Mouse (Mus musculus): ENCODE measurements around the gene Coa7. TPM values are rescaled to one million over a fixed set of nuclear protein-coding genes. Genes with fewer than 3 reads are reported as not detected.
A peak's percentile ranks its signal among the peaks of the same experiment; 100 is the strongest.
"Not testable (repeated sequence)": the region's sequence is repeated elsewhere in the genome, so short reads cannot be mapped to it uniquely, and the experiment has no call there.

Coa7 gene
- polyA plus RNA-seq, 1 experiment from 2014 or later, result 45.0 TPM

DNA sequence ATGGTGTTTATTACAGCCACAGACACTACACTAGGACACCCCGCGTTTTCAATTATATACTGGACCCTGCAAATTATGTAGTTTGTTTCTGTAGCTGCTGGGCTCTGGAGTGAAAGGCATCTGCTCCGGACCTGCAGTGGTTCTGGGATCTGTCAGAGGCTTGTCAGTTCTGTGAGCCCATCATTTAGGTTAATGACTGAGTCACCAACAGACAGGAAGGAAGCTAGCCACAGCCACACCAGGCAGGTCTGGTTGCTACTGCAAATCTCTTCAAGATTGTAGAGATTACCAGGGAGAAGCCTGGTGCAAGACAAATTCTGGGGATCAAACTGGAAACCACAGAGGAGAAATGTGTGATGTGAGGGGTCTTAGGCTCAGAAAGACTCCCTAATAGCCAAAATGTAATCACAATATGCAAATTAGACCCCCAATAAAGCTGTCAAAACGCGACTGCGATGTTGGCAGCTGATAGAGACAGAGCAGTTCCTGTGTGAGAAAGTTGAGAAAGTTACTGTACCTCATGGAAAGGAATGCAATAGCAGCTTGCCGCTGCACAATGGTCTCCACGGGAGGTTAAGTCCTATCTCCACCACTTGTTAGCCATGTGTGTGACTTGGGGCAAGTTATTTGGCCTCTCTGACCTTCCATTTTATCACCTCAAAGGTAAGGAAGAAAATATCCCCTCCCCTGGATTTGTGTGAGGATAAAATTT, 22.1 kb downstream of the Coa7 start:
- Histone ChIP-seq H3K4me3 (ENCODE audit: low read depth, low read length) (no peak overlapping the region), H3K27me3 (ENCODE audit: control insufficient read depth, insufficient read depth, low read length) (no peaks in the 10 kb centered on the region), H3K9ac (replicated peaks; ENCODE audit: low read depth, low read length) (no peak overlapping the region), H3K9me3 (ENCODE audit: control insufficient read depth, low read length) (no peaks in the 10 kb centered on the region), H3K36me3 (ENCODE audit: control insufficient read depth, insufficient read depth, low read length) (no peaks in the 10 kb centered on the region), H3K4me2 (ENCODE audit: low read depth, low read length) (no peak overlapping the region), H3K4me1 (ENCODE audit: control insufficient read depth, insufficient read depth, low read length) (peaks cover 4% of the 10 kb centered on the region; the same call in 1 of the 2 replicates), H3K27ac (ENCODE audit: low read depth, low read length) (no peak overlapping the region)
- 30% methylated on average over 8 of the region's 8 CpGs for WGBS
- ATAC-seq (ENCODE audit: low read depth), result no peak

DNA sequence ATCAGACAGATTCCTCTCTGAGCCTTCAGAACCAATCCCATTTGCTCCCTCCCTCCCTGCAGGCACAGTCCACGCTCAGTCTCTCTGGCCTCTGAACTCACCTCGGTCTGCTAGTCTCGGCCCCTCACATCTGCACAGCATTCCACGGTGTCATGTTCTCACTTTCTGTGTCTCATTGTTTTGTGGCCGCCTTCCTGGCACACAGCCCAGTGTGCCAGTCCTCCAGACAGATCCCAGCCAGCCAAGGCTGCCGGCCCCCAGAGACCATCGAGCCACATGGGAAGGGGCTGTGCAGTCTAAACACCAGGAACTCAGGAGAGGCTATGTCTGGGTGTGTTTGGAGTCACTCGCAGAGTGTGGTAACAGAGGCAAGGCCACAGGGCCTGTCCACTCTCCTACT, 22.9 kb downstream of the Coa7 start:
- peak; percentile 65; the same call in 1 of the 2 replicates for ATAC-seq (ENCODE audit: low read depth)
- H3K27me3 ChIP-seq (ENCODE audit: control insufficient read depth, insufficient read depth, low read length), result no peaks in the 10 kb centered on the region
- H3K9ac ChIP-seq (replicated peaks; ENCODE audit: low read depth, low read length), result no peak overlapping the region
- H3K4me3 ChIP-seq (ENCODE audit: low read depth, low read length), result no peak overlapping the region
- peaks cover 4% of the 10 kb centered on the region; the same call in 1 of the 2 replicates for H3K4me1 ChIP-seq (ENCODE audit: control insufficient read depth, insufficient read depth, low read length)
- no peaks in the 10 kb centered on the region for H3K9me3 ChIP-seq (ENCODE audit: control insufficient read depth, low read length)
- 9% methylated on average over 8 of the region's 8 CpGs for WGBS
- no peak overlapping the region for H3K4me2 ChIP-seq (ENCODE audit: low read depth, low read length)
- H3K27ac ChIP-seq (ENCODE audit: low read depth, low read length), result no peak overlapping the region
- H3K36me3 ChIP-seq (ENCODE audit: control insufficient read depth, insufficient read depth, low read length), result no peaks in the 10 kb centered on the region

GRCm38 (mm10) chr4:108353591-108353990, 25.7 kb downstream of the Coa7 start:
- not testable (repeated sequence) for H3K36me3 ChIP-seq (ENCODE audit: control insufficient read depth, insufficient read depth, low read length); H3K4me3 ChIP-seq (ENCODE audit: low read depth, low read length); H3K4me1 ChIP-seq (ENCODE audit: control insufficient read depth, insufficient read depth, low read length); H3K9me3 ChIP-seq (ENCODE audit: control insufficient read depth, low read length); H3K27ac ChIP-seq (ENCODE audit: low read depth, low read length); H3K9ac ChIP-seq (replicated peaks; ENCODE audit: low read depth, low read length); ATAC-seq (ENCODE audit: low read depth); H3K4me2 ChIP-seq (ENCODE audit: low read depth, low read length); H3K27me3 ChIP-seq (ENCODE audit: control insufficient read depth, insufficient read depth, low read length)

DNA sequence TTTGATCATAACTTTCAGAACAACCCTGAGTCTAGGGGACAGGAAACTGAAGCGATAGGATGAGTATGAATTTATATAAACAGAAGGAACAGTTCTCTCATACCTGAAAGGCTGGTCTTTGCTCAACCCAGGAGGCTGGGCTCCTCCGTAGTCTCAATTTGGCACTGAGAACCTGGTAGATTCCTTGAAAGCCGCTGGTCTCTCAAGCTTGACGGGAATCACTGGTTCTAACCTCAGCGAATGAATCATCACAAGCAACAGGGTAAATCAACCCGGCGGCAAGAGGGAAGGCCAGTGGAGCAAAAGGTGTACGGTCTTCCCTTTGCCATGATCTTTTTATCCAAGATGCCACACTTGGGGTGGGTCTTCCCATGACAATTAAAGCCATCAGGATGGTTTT, 29.5 kb downstream of the Coa7 start:
- no peak overlapping the region for H3K9ac ChIP-seq (replicated peaks; ENCODE audit: low read depth, low read length)
- 93% methylated on average over 8 of the region's 8 CpGs for WGBS

GRCm38 (mm10) chr4:108358498-108358897, 30.6 kb downstream of the Coa7 start:
- ATAC-seq (ENCODE audit: low read depth), result no peak

More for the DNA sequence above, 29.5 kb downstream of the Coa7 start:
- ATAC-seq (ENCODE audit: low read depth), result no peak
- Histone ChIP-seq H3K27ac (ENCODE audit: low read depth, low read length) (no peak overlapping the region), H3K36me3 (ENCODE audit: control insufficient read depth, insufficient read depth, low read length) (no peaks in the 10 kb centered on the region), H3K9me3 (ENCODE audit: control insufficient read depth, low read length) (no peaks in the 10 kb centered on the region), H3K4me3 (ENCODE audit: low read depth, low read length) (no peak overlapping the region), H3K4me2 (ENCODE audit: low read depth, low read length) (no peak overlapping the region), H3K27me3 (ENCODE audit: control insufficient read depth, insufficient read depth, low read length) (no peaks in the 10 kb centered on the region), H3K4me1 (ENCODE audit: control insufficient read depth, insufficient read depth, low read length) (peaks cover 23% of the 10 kb centered on the region; the same call in 1 of the 2 replicates)

GRCm38 (mm10) chr4:108360136-108361055, 32.5 kb downstream of the Coa7 start:
- peak overlapping the region; percentile 40 for H3K4me2 ChIP-seq (ENCODE audit: low read depth, low read length)
- no peak overlapping the region for H3K4me3 ChIP-seq (ENCODE audit: low read depth, low read length)
- WGBS, result 5% methylated on average over 28 of the region's 28 CpGs
- peak overlapping the region; percentile 90 for H3K27ac ChIP-seq (ENCODE audit: low read depth, low read length)
- H3K36me3 ChIP-seq (ENCODE audit: control insufficient read depth, insufficient read depth, low read length), result no peaks in the 10 kb centered on the region
- H3K9ac ChIP-seq (replicated peaks; ENCODE audit: low read depth, low read length), result peak overlapping the region; percentile 39; the same call in 1 of the 2 replicates
- peak; percentile 87 for ATAC-seq (ENCODE audit: low read depth)
- no peaks in the 10 kb centered on the region for H3K27me3 ChIP-seq (ENCODE audit: control insufficient read depth, insufficient read depth, low read length)
- peaks cover 33% of the 10 kb centered on the region for H3K4me1 ChIP-seq (ENCODE audit: control insufficient read depth, insufficient read depth, low read length)
- H3K9me3 ChIP-seq (ENCODE audit: control insufficient read depth, low read length), result no peaks in the 10 kb centered on the region

More at GRCm38 (mm10) chr4:108358498-108358897, 30.6 kb downstream of the Coa7 start:
- Histone ChIP-seq H3K9ac (replicated peaks; ENCODE audit: low read depth, low read length) (no peak overlapping the region), H3K36me3 (ENCODE audit: control insufficient read depth, insufficient read depth, low read length) (no peaks in the 10 kb centered on the region), H3K4me3 (ENCODE audit: low read depth, low read length) (no peak overlapping the region), H3K27ac (ENCODE audit: low read depth, low read length) (peak overlapping the region; percentile 90; the same call in 1 of the 2 replicates), H3K4me2 (ENCODE audit: low read depth, low read length) (no peak overlapping the region), H3K4me1 (ENCODE audit: control insufficient read depth, insufficient read depth, low read length) (peaks cover 30% of the 10 kb centered on the region), H3K9me3 (ENCODE audit: control insufficient read depth, low read length) (no peaks in the 10 kb centered on the region), H3K27me3 (ENCODE audit: control insufficient read depth, insufficient read depth, low read length) (no peaks in the 10 kb centered on the region)
- WGBS, result 12% methylated on average over 4 of the region's 4 CpGs

DNA sequence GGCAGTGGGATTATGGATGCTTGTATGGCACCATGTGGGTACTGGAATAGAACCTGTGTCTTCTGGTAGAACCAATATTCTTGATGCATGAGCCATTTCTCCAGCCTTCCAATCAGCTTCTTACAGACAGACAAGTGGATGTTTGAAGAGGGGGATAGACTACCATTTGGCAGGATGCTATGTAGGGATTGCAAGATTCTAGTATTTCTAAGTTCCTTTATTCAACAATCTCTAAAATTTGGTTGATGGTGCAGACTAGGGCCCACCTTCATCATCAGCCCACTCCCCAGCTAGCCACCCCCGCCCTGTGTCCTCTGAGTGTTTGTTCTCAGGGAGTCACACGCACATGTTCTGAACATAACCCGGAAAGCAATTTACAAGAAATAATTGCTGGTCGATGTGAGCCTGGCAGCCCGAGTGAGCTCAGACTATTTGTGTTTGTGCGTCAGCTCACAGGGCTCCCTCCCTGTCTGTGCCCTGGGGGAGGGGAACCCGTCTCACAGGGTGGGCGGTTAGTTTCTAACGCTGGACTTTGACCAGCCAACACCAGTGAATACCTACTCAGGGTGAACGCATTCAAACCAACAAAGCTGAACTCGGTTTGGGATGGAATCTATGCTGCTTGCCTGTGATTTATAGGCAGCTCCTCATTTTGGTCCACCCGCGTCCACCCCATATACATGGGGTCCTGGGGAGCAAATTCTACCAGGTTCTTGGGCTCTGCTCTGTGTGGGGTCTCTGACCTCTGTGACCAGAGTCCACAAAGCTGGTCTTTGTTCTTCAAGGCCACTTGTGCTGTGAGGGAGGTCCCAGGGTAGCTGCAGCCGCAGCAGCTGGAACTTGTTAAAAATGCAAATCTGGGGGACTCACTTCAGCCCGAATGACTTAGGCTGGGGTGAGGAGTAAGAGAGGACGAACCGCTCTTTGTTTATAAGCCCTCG, 34.7 kb downstream of the Coa7 start:
- WGBS, result 4% methylated on average over 18 of the region's 18 CpGs
- peaks cover 33% of the 10 kb centered on the region for H3K4me1 ChIP-seq (ENCODE audit: control insufficient read depth, insufficient read depth, low read length)

GRCm38 (mm10) chr4:108363355-108364110, 35.6 kb downstream of the Coa7 start:
- H3K27me3 ChIP-seq (ENCODE audit: control insufficient read depth, insufficient read depth, low read length), result no peaks in the 10 kb centered on the region
- WGBS, result 20% methylated on average over 7 of the region's 7 CpGs
- no peak overlapping the region for H3K4me3 ChIP-seq (ENCODE audit: low read depth, low read length)
- H3K9me3 ChIP-seq (ENCODE audit: control insufficient read depth, low read length), result no peaks in the 10 kb centered on the region
- no peak for ATAC-seq (ENCODE audit: low read depth)
- no peak overlapping the region for H3K27ac ChIP-seq (ENCODE audit: low read depth, low read length)
- H3K4me1 ChIP-seq (ENCODE audit: control insufficient read depth, insufficient read depth, low read length), result peaks cover 33% of the 10 kb centered on the region
- no peak overlapping the region for H3K9ac ChIP-seq (replicated peaks; ENCODE audit: low read depth, low read length)
- no peak overlapping the region; the same call in 1 of the 2 replicates for H3K4me2 ChIP-seq (ENCODE audit: low read depth, low read length)
- no peaks in the 10 kb centered on the region for H3K36me3 ChIP-seq (ENCODE audit: control insufficient read depth, insufficient read depth, low read length)

More for the DNA sequence above, 34.7 kb downstream of the Coa7 start:
- no peak overlapping the region for H3K9ac ChIP-seq (replicated peaks; ENCODE audit: low read depth, low read length)
- no peaks in the 10 kb centered on the region for H3K27me3 ChIP-seq (ENCODE audit: control insufficient read depth, insufficient read depth, low read length)
- H3K4me3 ChIP-seq (ENCODE audit: low read depth, low read length), result no peak overlapping the region
- no peaks in the 10 kb centered on the region for H3K36me3 ChIP-seq (ENCODE audit: control insufficient read depth, insufficient read depth, low read length)
- no peak overlapping the region; the same call in 1 of the 2 replicates for H3K4me2 ChIP-seq (ENCODE audit: low read depth, low read length)
- ATAC-seq (ENCODE audit: low read depth), result peak; percentile 35; the same call in 1 of the 2 replicates
- H3K27ac ChIP-seq (ENCODE audit: low read depth, low read length), result peak overlapping the region; percentile 60; the same call in 1 of the 2 replicates
- H3K9me3 ChIP-seq (ENCODE audit: control insufficient read depth, low read length), result no peaks in the 10 kb centered on the region

Data from neural tube, embryonic 14.5 days (tissue).